Mouse (Mus musculus) mature B cell (primary cell): ENCODE data around the gene U2af1l4.

ENCODE experiments used
- in situ Hi-C: fragments of 300-500 bp; cut with MboI; formaldehyde crosslinking; loops from 2 replicates; pipeline ENCODE4 v1.14.3; 2019

U2af1l4 gene

GRCm38 (mm10) chr7:30586455-30587020 lies 23.4 kb downstream of the U2af1l4 start:
- in situ Hi-C loops: no loop called here

- in situ Hi-C loops: no loop called here
Measured at GRCm38 (mm10) chr7:30587842-30588667, 25.0 kb downstream of the U2af1l4 start.

- in situ Hi-C loops: no loop called here
Measured at GRCm38 (mm10) chr7:30588676-30589434, 25.8 kb downstream of the U2af1l4 start, which contains the start of gene Kmt2b. Kmt2b (minus strand) TSS chr7:30588726.

DNA sequence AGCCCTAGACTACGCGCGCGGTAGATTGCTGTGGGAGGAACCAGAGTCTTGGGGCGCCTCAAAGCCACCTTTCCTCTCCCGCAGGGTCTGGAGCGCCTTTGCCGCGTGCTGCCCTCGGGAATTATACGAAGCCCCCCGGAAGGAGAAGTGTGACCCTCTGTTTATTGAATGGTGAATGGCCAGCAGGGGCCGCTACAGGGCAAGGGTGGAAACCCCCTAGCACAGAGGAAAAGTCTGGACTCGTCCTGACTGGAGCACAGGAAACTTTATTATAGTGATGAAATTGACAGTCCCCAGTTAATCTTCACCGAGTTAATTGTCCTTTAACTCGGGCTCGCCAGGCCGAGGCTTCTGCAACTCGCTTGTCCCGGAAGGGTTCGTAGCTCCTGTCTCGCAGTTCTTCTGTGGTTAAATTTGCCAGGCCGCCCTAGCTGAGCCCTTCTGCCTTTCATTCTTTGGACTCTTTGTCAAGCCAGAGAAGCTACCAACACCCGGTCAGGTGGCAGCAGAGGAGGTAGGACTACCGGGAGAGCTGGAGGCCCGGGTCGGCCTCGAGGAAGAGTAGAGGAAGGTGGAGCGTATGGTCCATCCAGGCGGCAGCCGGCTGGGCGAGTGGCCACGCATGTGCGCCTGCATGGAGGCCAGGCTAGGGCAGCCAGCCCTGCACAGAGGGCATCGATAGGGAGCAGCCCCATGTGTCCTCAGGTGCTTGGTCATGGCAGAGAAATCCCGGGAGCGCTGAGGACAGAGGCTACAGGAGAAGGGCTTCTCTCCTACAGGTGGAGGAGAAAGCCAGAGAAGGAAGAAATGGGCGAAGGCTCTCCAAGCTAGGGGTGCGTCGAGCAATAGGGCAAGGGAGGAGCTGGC lies 26.6 kb downstream of the U2af1l4 start:
- in situ Hi-C loops: no loop called here

DNA sequence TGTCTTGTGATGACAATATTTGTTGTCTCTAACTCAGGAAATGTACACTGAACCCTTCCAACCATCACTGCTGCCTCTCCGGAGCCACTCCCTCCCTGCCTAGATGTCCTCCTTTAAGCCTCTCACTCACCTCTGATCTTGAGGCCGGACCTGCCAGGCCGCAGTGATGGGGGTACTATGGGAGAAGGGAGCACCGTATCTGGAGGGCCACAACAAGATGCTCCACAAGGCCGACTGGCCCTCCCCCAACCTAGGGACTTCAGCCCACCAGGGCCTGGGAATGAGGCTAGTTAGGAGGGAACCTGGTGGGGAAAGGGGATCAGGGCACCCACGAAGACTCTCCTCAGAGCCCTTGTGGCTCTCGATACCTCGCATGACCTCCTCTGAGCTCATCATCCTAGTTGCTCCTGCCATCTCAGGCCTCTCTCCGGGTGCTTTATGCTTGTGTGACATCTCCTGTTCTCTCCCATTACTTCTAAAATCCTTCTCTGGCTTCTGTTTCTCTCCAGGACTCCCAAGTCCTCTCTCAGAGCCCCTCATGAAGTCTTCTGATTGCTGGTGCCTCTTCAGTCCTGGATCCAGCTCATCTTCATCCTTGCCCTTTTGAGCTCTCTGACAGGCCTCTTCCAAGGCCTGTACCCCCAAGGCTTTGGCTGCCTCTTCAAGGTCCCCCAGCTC lies 28.0 kb downstream of the U2af1l4 start:
- in situ Hi-C loops: no loop called here

DNA sequence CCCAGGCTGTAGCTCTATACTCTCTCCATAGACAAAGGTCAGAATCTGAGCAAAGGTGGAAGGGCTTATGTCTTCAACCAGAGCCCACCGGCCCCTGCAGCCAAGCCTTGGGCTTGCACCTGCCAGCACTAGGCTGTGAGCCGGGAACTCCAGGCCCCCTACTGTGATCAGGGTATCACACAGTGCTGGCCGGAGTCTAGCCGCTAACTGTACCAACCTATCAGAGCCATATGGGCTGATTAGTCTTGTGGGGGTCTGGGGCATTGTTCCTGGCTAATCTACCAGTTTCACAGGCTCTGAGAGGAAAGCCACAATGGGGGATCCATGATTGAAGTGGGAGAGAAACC lies 28.5 kb downstream of the U2af1l4 start:
- in situ Hi-C loops: no loop called here

DNA sequence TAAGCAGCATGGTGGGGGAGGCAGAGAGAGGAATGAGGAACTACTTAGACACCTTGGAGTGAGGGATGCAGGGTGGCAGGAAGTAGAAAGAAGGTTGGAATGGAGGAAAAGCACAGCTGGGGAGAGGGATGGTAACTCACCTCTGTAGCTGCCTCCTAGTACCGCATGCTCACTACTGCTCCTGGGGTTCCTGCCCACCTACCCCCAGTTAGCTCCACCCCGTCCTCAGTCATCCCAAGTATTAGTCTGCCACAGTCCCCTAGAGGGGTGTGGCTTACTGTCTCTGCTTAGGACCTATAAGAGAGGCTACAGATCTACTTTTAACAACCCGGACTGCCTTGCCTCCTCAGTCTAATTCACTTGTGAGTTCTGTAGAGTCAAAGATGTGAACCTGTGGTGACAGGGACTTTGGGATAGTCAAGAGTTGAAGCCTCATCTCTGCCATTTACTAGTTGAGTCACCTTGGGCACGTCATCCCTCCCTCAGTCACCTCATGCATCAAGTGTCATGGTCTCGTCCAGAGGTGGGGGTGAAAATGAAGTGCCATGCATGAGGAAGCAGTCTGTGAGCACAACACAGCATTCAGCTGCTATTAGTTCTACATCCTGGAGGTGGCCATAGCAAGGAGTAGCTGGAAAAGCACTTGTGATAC lies 29.8 kb downstream of the U2af1l4 start:
- in situ Hi-C loops: no loop called here

GRCm38 (mm10) chr7:30593579-30594509 lies 30.7 kb downstream of the U2af1l4 start:
- in situ Hi-C loops: no loop called here

DNA sequence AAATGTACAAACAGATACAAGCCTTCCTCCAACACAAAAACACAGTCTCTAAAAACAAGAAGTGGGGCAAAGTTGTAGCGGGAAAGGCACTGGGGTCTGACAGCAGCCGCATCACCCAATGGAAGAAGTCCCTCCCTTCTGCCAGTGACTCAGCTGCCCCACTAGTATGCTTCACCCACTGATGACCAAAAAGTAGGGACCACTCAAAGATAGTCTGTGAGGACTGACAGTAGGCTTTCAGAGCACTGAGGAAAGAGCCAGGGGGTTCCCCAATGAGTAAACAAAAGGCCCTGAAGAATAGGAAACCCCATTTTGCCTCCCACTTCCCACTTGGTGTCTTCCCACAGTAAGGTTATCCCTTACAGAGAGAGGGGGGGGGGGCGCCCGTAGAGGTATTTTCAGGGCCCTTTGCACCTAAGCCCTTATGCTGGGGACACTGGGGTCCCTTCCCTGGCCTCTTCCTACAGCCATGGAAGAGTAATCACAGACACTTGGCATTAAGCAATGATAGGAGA lies 31.5 kb downstream of the U2af1l4 start:
- in situ Hi-C loops: no loop called here

- in situ Hi-C loops: no loop called here
Measured at GRCm38 (mm10) chr7:30596093-30596492, 33.0 kb downstream of the U2af1l4 start.

DNA sequence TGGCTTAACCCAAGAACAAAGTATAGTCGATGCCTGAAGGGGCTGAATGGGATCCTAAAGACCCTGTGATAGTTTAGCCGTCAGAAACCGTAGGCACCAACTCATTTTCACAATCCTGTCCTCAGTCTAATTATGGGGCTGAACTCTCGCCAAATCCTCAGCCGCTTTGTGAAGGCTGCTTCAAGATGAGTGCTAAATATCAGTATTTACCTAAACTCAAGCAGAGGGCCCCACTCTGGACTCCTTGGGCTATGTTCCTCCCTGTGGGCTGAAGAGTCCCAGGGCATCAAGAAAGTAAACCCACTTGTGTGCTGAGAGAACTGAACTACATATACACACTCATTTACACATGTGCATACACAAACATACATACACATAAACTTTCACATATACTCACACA lies 33.7 kb downstream of the U2af1l4 start:
- in situ Hi-C loops: no loop called here

DNA sequence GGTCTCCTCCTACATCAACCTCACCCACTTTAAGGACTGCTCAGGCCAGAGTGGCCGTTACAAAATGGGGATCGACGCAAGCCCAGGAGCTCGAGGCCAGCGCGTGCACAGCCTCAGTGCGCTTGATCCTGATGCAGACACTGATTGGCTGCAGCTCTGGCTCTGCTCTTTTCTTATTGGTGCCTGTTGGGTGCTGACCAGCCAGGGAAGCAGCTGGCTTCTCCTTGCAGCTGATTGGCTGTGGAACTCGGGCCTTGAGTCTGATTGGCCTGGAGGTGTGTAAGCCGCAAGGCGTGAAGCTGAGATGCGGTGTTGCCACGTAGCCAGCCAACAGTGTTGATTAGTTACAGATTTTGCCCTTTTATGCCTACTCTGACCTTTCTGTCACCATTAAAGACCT lies 35.7 kb downstream of the U2af1l4 start, which contains the start of gene Zbtb32:
Zbtb32 (minus strand) TSS at position 124 of the 400 bp plus-strand sequence.
- in situ Hi-C loops: no loop called here

DNA sequence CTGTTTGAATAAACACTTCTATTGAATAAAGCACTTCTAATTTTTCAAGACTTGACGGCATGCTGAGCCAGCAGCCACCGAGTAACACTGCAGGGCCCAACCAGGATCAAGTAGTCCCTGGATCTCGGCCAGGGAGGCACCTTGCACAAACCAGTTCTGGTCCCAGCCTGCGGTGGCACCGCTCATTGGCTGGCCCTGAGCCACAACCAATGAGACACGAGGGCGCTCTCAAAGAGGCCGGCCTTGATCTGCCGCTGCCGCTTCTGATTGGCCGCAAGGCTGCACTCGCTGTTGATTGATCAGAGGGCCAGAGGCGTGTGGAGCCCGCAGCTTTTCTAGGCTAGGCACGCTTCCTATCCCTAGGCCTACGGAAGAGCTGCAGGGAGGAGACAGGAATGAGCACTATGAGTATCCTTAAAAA lies 36.8 kb downstream of the U2af1l4 start:
- in situ Hi-C loops: no loop called here

DNA sequence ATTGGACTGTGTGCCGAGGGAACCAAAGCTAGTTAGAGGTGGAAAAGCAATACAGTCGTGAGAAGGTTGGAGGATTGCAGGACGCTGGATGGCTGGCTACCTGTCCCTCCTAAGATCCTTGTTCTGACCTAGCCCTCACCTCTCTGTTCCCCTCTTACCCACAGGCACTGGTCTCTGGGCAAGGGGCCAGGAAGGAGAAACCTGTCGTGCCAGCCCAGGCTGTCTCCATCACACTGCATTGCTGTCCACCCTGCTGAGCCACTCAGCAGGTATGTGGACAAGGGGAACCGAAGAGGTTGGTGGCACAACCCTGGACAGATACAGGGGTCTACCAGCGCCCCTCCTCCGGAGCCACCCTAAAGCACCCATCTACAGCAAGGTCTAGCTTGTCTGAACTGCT lies 37.5 kb downstream of the U2af1l4 start:
- in situ Hi-C loops: no loop called here

GRCm38 (mm10) chr7:30602583-30602982 lies 39.5 kb downstream of the U2af1l4 start:
- in situ Hi-C loops: no loop called here

GRCm38 (mm10) chr7:30604424-30604823 lies 41.3 kb downstream of the U2af1l4 start:
- in situ Hi-C loops: no loop called here

DNA sequence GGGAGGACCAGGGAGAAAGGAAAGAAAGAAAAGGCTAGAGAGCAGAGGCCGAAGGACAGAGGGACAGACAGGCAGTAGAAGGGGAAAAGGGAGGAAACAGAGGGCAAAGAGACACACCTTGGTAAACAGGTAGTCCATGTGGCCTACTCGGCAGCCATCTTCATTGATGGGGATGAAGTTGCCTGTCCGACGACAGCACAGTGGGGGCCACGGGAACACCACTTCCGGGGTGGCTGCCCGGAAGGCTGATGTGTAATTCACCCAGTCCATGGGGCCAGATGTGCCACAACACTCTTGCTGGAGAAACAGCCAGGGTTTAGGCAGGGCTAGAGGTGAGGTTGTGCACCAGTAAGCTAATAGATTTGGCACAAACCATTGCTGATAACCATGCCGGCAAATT lies 41.8 kb downstream of the U2af1l4 start:
- in situ Hi-C loops: no loop called here

GRCm38 (mm10) chr7:30607706-30608309 lies 44.7 kb downstream of the U2af1l4 start:
- in situ Hi-C loops: no loop called here

DNA sequence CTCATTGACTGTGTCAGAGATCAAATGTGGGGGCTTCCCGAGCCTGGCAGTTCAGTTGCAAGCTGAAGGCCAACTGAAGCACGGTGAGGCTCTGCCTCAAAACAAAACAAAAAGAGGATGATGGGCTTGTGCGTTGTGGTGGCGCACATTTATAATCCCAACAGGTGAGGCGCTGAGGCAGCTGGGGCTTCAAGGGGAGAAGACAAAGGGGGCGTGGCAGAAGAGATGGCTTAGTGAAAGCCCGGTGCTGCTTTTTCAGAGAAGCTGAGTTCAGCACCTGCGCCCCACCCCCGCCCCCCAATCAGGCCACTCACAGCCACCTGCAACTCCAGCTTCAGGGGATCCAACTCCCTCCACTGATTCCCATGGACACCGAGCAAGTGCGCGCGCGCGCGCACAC lies 45.4 kb downstream of the U2af1l4 start:
- in situ Hi-C loops: no loop called here
